Mouse (Mus musculus): Measurements from ENCODE around the gene Fam50a. TPM values are rescaled to one million over a fixed set of nuclear protein-coding genes. Genes with fewer than 3 reads are reported as not detected.

Gene Fam50a
- polyA plus RNA-seq (2021) = 131 TPM

DNA sequence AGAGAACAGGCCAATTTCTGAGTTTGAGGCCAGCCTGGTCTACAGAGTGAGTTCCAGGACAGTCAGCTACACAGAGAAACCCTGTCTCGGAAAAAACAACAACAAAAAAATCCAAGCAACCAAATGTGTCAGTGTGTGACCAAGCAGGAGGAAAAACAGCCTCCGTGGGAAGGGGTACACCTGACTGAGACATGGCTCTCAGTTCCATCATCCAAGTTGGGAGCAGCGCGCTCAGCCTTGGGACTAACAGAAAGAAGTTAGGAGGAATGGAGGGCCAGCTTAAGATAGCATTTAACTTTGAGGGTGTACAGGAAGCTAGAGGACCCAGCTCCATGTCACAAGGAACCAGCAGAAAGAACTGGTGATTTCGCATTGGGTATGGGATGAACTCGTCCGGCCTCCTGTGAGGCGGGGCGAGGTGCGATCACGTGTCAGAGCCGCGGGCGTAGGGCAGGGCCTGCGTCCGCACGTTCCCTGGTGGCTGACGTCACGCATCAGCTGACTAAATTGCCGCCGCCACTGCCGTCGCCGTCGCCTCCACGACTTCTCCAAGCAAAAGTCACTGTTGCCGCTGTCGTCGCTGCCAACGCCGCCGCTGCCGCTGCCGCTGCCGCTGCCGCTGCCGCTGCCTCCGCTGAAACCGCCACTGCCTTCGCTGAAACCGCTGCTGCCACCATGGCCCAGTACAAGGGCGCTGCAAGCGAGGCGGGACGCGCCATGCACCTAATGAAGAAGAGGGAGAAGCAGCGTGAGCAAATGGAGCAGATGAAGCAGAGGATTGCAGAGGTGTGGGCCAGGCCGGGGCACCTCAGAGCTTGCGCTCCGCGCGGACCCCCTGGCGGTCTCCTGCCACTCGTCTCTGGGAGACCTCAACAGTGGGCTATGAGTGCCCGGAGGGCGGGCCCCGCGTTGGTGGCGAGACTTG is at the start of gene Fam50a:
Gene Fam50a, plus strand, starts transcription at position 494 of the 925 bp plus-strand sequence.
- DNase-seq (ENCODE audit: low read depth, low spot score) = no peak
- ChIA-PET CTCF (interaction anchor here (0.9 to 1.2 kb wide), 3 partner anchors 10 to 12 kb away, joined by 3 to 4 read pairs (median 3); no protein-coding TSS in a partner anchor), POLR2A (interaction anchor here (0.6 to 1.7 kb wide), 5 partner anchors 10 to 70 kb away, joined by 3 to 4 read pairs (median 3); no protein-coding TSS in a partner anchor)
- in situ Hi-C loops (cut with MboI; ENCODE audit: low pct_unique_long_range_greater_than_20kb) = no loop called here
- TF ChIP-seq CTCF (IDR thresholded peaks at IDR 0.05) = no peak
- H3K27me3 ChIP-seq = no peaks in the 10 kb centered on the region
- peak; percentile 74 for ATAC-seq

DNA sequence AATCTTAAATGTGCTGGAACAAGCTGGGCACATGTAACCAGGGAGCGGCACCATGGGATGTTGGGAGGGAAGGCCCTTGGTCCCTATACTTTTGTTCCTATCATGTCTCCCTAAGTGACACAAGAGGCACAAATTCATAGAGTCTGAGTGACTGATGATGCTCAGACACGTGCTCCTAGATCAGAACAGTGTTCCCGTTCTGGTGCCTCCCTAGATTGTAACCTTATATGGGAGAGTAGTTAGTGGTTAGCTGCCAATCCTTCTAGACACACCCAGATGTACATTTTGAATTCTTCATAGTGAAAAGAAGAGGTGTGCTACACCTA is 43.1 kb upstream of the Fam50a start:
- ATAC-seq (peak; percentile 9), DNase-seq (ENCODE audit: low read depth, low spot score) (no peak)
- POLR2A ChIA-PET = interaction anchor here (1.0 to 1.7 kb wide), 3 partner anchors 8 to 269 kb away, joined by 3 to 7 read pairs (median 3); no protein-coding TSS in a partner anchor
- CTCF ChIA-PET = interaction anchor here (1.4 to 1.6 kb wide), 2 partner anchors 13 to 21 kb away, joined by 5 read pairs; no protein-coding TSS in a partner anchor
- no peaks in the 10 kb centered on the region for H3K27me3 ChIP-seq
- in situ Hi-C loops (cut with MboI; ENCODE audit: low pct_unique_long_range_greater_than_20kb) = no loop called here
- TF ChIP-seq CTCF (IDR thresholded peaks at IDR 0.05) = no peak

DNA sequence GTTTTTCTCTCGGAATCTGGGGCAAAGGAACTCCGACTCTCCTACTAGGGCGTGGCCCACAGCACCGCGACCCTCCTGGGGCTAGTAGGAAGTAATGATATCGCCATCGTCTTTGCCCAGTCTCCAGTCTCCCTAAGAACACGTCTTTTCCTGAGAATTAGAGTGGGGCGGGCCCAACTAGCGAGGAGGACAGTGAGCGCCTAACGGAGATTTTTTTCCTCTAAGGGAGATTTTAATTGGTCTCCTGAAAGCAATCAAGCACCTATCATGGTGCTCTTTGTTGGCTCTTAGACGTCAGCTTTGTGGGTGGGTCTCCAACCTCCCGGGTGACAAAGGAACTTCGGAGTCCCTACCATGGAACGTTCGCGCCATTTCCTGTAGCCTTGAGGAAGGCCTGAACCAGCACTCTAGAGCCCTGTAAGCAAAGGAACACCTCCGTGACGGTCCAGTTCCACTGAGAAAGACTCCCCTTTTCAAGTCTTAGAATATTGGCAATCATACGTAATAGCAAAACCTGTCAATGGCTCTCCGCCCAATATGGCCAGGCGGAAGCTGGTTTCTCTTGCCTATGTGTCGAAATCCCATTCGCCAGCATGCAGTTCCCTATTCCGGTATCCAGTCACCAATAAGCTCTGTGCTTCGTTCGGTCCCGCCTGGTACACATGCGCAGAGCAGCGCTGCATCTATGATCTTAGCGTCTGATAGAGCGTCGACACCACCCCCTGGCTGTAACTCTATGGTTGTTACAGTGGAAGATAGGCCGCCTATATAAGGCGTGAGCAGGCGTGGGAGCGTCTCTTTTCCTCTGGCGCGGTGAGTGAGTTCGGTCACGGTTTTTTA is 42.6 kb upstream of the Fam50a start, which contains the start of gene Rpl10:
Gene Rpl10, plus strand, starts transcription at position 751 of the 840 bp plus-strand sequence.
- peak; percentile 66 for ATAC-seq
- in situ Hi-C loops (cut with MboI; ENCODE audit: low pct_unique_long_range_greater_than_20kb) = no loop called here
- TF ChIP-seq CTCF (IDR thresholded peaks at IDR 0.05) = no peak
- DNase-seq (ENCODE audit: low read depth, low spot score) = peak; percentile 91
- ChIA-PET POLR2A (interaction anchor here (0.7 to 1.7 kb wide), 5 partner anchors 8 to 25 kb away, joined by 3 to 7 read pairs (median 6); partner anchors contain the start of gene Taz), CTCF (interaction anchor here (1.4 to 1.6 kb wide), 2 partner anchors 13 to 22 kb away, joined by 5 read pairs; no protein-coding TSS in a partner anchor)
- H3K27me3 ChIP-seq = no peaks in the 10 kb centered on the region

DNA sequence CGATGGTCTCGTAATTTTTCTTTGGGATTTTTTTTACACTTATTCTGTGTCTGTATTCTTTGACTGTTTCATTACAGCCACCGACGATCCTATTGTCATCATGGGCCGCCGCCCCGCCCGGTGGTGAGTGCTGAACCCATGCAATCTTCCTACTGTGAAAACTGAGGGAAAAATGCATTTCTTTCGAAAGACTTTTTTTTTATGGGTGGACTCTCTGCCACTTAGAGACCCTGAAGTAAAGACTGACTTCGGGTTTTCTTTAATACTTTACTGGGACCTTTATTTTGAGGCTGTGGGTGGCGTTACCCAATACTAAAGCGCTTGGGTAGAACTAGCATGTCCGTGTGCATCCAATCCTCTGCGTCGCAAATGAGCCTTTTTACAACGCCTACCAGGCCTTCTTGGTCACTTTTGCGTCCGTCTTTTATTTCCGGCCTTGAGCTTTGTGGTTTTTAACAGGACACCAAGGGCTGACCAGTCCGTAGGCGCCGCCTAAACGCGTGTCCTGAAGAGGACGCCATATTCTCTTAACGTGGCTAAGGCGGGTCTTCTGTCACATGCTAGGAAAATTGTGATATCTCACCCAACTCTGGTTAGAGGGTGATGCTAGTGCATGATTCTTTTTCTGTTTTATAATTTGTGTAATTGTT is 41.8 kb upstream of the Fam50a start:
- ChIA-PET POLR2A (interaction anchor here (0.6 to 1.7 kb wide), 5 partner anchors 10 to 25 kb away, joined by 3 to 8 read pairs (median 7); no protein-coding TSS in a partner anchor), CTCF (no interaction called here)
- DNase-seq (ENCODE audit: low read depth, low spot score) (no peak), ATAC-seq (no peak)
- TF ChIP-seq CTCF (IDR thresholded peaks at IDR 0.05) = no peak
- H3K27me3 ChIP-seq = no peaks in the 10 kb centered on the region
- in situ Hi-C loops (cut with MboI; ENCODE audit: low pct_unique_long_range_greater_than_20kb) = no loop called here

DNA sequence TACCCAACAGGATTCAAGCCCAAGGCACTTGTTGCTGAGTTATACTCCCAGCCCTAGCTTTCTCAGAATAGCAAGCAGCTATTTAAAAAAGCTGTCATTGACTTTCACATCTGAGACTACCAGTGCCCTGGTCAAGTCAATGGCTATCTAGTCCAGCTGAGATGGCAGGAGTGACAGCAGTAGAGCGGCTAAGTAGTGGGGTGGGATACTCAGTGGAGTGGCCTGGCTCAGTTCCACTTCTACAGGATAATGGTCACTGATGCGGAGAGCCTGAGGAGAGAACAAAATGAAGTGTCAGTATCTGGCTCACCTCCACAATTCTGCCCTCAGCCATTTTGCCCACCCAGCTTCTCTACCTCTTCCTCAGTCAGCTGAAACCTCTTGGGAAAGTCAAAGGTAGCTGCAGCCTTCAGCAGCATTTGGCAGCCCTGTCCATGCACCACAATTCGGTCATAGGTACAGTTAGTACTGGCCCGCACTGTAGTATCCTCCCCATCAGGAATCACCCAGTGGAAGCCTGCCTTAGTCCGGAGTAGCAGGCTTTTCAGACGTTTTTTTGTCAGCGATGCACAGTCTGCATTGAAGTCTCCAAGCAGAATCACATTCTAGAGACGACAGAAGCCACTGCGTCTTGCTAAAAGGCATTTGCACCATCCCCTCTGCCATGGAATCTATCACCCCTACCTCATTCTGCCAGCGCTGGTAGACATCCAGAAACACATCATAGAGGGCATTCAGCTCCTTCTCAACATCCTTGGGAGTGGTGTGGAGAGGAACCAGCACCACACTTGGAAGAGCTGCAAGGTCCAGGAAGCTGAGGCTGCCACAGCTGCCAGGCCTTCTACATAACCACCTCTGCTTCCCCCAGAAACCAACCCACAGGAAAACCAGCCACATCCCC is 39.2 kb upstream of the Fam50a start:
- no peak for TF ChIP-seq CTCF (IDR thresholded peaks at IDR 0.05)
- DNase-seq (ENCODE audit: low read depth, low spot score) (no peak), ATAC-seq (no peak)
- ChIA-PET POLR2A (interaction anchor here (0.9 kb wide), 1 partner anchor 8 kb away, joined by 3 read pairs; the partner anchor contains the start of gene Taz), CTCF (interaction anchor here (1.1 kb wide), 1 partner anchor 17 kb away, joined by 3 read pairs; no protein-coding TSS in a partner anchor)
- peaks cover 2% of the 10 kb centered on the region for H3K27me3 ChIP-seq
- in situ Hi-C loops (cut with MboI; ENCODE audit: low pct_unique_long_range_greater_than_20kb) = no loop called here

DNA sequence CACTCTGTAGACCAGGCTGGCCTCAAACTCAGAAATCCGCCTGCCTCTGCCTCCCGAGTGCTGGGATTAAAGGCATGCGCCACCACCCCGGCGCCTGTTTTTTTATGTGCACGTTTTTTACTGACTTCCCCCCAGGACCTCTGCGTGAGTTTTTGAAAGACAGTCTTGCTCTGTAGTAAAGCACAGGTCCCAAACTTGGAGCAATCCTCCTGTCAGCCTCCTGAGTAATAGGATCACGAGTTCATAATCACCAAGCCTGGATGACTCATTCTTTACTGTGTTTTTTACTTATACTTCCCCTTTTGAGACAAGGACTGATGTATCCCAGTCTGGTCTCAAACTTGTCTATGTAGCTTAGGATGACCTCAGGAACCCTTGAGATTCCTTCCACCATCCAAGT is 34.9 kb upstream of the Fam50a start:
- TF ChIP-seq CTCF (IDR thresholded peaks at IDR 0.05) = no peak
- in situ Hi-C loops (cut with MboI; ENCODE audit: low pct_unique_long_range_greater_than_20kb) = no loop called here
- ChIA-PET POLR2A (interaction anchor here (1.2 kb wide), 1 partner anchor 35 kb away, joined by 4 read pairs; the partner anchor contains the start of gene Fam50a), CTCF (no interaction called here)
- DNase-seq (ENCODE audit: low read depth, low spot score) (no peak), ATAC-seq (no peak)
- peaks cover 8% of the 10 kb centered on the region for H3K27me3 ChIP-seq

DNA sequence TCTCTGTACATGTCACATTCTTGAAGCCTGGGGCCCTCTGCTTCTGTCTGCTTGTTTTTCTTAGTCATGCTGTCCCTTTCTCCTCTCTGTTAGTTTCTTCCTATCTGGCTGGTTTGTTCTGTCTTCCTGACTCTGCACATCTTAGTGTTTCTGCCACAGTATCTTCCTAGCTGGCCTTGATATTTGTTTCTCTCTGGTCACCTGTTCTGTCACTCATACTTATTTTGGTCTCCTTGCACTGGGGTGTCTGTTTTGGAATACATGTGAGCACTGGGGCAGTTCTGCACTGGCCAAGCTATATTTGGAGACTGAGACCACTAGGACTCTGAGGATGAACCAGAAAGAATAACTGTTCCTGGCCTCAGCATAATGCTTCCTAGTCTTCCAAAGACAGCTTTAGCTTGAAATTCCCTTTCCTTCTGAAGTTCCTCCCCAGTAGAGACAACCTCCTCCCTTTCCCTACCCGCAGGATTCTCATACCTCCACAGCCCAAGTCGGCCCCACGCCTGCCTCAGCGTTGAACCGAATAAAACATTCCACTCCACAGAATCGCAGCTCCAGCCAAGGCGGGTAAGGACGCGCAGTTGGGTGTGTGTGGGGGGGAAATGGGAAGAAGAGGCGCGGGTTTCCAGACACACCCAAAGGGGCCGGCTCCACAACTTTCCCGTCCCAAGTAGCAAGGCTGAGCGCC is 31.6 kb upstream of the Fam50a start:
- DNase-seq (ENCODE audit: low read depth, low spot score) = no peak
- no peak for ATAC-seq
- TF ChIP-seq CTCF (IDR thresholded peaks at IDR 0.05) = no peak
- in situ Hi-C loops (cut with MboI; ENCODE audit: low pct_unique_long_range_greater_than_20kb) = loop anchor here (5.0 kb wide), 1 partner anchor 34 kb away; the partner anchor contains the start of gene Flna
- ChIA-PET CTCF (interaction anchor here (1.3 kb wide), 2 partner anchors 32 to 133 kb away, joined by 3 to 4 read pairs; no protein-coding TSS in a partner anchor), POLR2A (interaction anchor here (1.0 to 2.3 kb wide), 4 partner anchors 8 to 35 kb away, joined by 3 to 10 read pairs (median 7); partner anchors contain the start of gene Rpl10)
- peaks cover 19% of the 10 kb centered on the region for H3K27me3 ChIP-seq

DNA sequence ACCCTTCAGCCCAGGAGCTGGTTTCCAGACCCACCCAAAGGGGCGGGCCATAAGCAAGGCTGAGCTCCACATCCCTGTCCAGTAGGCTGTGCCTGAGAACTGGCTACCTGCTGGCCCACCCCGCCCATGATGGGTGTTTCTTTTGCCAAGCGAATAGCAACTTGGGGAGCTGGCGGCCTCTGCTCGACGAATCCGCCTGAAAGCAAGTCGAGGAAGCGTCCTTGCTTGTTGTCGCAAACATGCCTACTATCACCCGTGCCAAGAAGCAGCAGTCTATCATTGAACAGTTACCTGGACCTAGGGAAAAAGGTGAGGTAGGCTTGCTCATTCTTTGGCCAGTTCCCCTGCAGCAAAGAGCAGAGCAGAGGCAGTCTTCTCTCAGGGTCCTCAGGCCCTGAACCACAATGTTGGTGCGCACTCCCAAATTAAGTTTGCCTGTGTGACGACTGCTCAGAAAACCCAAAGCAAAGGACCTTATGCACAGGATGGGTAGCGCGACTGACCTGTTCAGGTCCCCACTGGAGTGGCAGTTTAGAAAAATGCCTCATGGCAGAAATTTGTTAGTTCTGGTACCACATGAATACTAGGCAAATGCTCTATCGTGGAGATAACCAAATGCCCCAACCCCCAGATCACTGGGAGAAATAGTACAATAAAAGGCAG is 31.0 kb upstream of the Fam50a start, which contains the start of the genes Taz and Dnase1l1:
Gene Taz, plus strand, starts transcription at position 181 of the 663 bp plus-strand sequence.
Gene Dnase1l1, minus strand, starts transcription at position 606 of the 663 bp plus-strand sequence.
- no peak for TF ChIP-seq CTCF (IDR thresholded peaks at IDR 0.05)
- CTCF ChIA-PET = interaction anchor here (1.2 to 1.3 kb wide), 3 partner anchors 12 to 132 kb away, joined by 3 to 5 read pairs (median 4); no protein-coding TSS in a partner anchor
- DNase-seq (ENCODE audit: low read depth, low spot score) = no peak
- peaks cover 19% of the 10 kb centered on the region for H3K27me3 ChIP-seq
- ATAC-seq = peak; percentile 96
- in situ Hi-C loops (cut with MboI; ENCODE audit: low pct_unique_long_range_greater_than_20kb) = loop anchor here (5.0 kb wide), 1 partner anchor 35 kb away; the partner anchor contains the start of gene Flna
- POLR2A ChIA-PET = interaction anchor here (1.0 to 2.3 kb wide), 3 partner anchors 9 to 36 kb away, joined by 3 to 10 read pairs (median 6); partner anchors contain the start of gene Rpl10
